Mouse (Mus musculus) cerebral cortex, adult 2 months (tissue): Measurements from ENCODE around the gene Ap5b1.

ENCODE experiments used
- WGBS: fragments of 180-500 bp; shearing (Covaris S2); methylation state at CpG from one replicate; pipeline ENCODE4 v1.1.7; 2018; 5-methylcytosine and 5-hydroxymethylcytosine counted together

The Ap5b1 gene

DNA sequence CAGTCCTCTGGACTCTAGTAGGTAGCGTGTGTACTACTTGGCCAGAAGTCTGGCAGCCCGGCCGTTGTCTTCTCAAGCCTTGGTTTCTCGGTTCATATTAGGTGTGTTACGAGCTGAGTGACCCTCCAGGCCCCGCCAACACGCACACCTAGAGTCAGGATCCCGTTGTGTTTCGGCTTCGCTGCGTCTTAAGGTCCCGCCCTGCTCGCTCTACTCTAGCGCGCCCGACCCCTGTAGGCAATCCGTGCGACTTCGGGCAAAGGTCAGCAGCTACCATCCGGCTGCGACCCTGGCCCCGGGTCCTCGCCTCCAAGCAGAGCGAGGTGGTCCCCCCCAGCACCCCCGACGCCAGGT is 668 bp upstream of the Ap5b1 start:
- 4% methylated on average over 26 of the region's 26 CpGs for WGBS

DNA sequence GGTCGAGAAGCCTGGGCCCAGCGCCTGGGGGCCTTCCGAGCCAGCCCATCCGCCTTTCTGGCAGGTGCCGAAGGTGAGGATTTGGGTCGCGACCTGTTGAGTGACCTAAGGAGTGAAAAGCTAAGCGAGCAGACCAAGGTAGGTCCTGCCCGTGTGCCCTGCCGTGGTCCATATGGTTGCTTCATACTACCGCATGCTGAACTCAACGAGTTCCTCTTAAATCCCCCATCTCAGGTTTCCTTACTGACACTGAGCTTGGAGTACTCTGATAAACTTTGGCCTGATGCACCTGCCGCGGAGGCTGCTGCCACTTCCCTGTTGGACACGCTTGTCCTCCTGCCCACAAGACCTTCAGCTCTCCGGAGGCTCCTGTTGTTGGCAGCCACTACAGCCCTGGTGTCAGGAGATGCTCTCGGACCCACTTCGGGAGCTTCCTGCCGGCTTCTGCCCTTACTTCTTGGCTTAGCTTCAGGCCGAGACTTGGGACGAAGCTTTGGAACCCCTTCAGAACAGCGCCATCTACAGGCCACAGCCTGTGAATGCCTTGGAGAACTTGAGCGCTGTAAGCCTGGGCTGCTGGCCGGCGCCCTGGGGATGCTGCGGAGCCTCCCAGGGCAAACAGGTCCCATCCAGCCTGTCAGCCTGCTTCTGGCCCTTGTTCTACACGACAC is 780 bp downstream of the Ap5b1 start:
- 6% methylated on average over 27 of the region's 27 CpGs for WGBS

DNA sequence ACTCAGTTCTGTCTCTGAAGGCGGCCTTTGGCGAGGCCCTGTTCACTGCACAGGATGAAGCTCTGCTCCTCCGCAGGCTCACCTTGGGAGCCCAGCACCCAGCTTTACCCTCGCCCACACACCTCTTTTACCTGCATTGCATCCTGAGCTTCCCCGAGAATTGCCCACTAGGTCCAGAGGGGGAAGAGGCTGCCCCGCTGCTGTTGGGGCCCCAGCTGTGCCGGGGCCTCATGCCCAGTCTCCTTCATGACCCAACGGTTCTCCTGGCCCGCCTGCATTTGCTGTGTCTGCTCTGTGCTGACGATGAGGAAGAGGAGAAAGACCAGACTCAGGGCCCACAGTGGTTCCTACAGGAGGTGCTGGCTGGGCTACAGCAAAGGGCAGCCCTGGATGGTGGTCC is 1.7 kb downstream of the Ap5b1 start:
- WGBS, result 89% methylated on average over 10 of the region's 10 CpGs

DNA sequence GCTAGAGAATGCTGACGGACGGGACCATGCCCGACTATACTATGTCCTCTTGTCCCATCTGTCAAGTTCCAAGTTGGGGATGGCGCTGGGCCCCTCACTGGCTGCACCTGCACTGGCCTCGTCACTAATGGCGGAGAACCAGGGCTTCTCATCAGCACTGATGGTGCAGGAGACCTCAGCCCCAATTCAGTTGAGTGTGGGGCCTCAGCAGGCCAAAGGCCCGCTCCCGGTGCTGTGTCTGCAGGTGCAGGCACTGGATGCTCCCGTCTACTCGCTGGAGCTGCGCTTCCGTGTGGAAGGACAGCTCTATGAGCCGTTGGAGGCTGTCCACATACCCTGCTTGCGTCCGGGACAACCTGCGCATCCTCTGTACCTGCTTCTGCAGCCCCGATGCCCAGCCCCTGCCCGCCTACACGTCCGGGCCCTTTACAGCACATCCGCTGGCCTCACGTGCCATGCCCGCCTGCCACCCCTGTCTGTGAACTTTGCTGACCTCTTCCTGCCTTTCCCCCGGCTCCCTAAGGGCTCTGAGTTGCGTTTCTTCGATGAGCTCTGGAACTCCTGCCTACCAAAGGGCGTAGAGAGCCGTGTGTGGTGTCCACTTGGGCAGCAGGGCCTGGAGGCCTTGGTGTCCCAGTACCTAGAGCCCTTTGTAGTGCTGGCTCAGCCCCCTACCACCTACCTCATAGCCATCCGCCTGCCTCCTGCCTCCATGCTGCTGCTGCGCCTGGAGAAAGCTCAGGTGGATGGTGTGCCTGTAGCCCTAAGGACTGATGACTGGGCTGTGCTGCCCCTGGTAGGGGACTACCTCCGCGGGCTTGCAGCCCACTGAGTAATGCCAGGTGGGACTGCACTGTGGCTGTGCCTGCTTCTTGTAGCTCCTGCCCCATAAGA is 2.8 kb downstream of the Ap5b1 start:
- 94% methylated on average over 32 of the region's 32 CpGs for WGBS

DNA sequence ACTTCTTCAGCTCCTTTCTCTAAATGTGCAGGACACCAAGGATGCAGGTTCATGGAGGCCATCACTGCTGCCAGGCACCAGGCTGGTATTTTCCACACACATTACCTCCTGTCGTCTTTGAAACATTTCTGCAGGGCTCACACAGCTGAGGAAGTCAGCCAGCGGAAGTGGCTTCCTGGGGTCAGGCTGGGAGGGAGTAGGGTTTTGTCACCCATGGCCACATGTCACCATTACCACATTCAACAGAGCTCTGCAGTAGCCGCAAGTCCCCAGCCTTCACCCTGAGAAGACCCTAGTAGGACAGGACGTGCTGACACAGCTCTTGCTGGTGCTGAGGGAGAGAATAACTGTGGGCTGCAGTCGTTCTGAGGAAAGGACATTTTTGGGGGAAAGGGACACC is 4.0 kb downstream of the Ap5b1 start:
- 76% methylated on average over 5 of the region's 5 CpGs for WGBS

DNA sequence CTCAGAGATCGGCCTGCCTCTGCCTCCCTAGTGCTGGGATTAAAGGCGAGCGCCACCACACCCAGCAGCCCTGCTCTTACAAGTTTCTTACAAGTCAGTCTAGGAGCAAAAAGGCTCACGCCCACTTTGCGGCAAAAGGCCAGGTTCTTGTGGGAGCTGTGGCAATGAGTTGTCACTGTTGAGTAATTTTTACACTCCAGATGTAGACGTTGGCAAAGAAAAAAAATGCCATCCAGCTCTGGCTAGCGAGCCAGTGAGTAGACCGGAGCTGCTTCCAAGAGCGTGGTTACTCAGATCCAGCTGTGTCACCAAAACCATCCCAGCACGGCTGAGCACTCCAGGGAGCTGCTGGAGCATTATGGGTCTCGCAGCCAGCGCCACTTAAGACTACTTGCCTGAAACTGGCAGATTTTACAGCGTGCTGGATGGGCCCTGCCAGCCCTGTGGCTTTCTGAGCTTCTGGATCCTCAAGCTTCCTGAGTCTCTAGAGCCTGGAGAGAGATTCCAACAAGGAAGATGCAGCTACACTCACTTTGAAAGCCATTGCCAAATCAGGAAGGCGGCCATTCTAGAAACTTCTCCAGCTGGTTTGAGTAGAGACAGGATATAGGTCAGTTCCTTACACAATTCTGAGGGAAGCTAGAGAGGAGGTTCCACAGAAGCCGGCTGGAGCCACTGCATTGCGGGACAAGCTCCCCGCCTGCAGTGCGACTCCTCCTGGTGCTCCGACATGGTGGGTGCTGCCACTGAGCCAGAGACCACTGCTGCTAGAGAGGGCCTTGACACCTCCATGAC is 4.7 kb downstream of the Ap5b1 start:
- 66% methylated on average over 19 of the region's 19 CpGs for whole genome bisulfite sequencing

DNA sequence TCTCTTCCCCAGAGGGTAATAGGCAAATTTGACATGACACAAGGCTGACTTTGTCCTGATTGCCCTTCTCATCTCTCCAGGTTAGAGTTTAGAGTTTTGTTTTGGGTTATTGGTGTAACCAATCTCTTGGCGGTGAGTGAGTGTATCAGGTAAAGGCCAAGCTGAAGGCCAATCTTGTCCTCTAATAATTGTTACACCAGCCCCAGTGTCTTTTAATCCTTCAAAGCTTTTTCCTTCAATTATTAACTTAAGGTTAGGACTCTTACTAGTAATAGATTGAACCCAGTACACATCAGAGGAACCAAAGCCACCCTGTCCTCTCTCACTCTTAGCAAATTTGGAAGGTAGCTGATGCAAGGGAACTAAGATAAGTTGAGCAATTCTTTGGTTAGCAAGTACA is 7.5 kb downstream of the Ap5b1 start:
- 100% methylated on average over 1 of the region's 1 CpGs for WGBS

DNA sequence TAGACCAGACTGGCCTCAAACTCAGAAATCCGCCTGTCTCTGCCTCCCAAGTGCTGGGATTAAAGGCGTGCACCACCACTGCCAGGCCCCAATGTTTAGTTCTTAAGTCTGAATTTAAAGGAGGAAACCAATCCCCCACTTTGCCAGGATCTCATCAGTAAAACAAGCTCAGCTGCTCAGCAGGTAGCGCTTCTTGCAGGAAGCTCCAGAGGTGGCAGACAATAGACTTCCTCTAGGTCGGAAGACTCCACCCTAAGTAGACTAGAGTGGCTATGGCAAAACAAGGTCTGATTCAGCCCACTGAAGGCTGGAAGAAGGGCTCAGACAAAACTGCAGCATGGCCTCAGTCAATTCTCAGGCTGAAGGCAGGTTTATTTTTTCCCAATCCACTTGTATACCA is 12.1 kb downstream of the Ap5b1 start:
- 86% methylated on average over 4 of the region's 4 CpGs for WGBS

DNA sequence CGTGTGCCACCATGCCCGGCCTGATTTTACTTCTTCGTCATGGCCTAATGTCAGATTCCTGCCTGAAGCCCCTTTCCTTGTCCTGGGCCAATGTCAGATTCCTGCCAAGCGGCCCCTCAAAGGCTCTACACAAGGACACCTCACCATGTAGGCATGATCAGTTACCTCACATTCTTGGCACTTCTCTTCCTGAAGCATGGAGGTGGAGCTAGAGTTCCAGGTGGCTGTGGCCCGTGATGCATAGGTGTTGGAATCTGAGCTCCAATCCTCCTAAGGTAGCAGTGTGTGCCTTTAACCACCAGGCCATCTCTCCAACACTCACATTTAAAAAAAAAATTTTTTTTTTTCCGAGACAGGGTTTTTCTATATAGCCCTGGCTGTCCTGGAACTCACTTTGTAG is 13.0 kb downstream of the Ap5b1 start:
- WGBS, result 87% methylated on average over 6 of the region's 6 CpGs

DNA sequence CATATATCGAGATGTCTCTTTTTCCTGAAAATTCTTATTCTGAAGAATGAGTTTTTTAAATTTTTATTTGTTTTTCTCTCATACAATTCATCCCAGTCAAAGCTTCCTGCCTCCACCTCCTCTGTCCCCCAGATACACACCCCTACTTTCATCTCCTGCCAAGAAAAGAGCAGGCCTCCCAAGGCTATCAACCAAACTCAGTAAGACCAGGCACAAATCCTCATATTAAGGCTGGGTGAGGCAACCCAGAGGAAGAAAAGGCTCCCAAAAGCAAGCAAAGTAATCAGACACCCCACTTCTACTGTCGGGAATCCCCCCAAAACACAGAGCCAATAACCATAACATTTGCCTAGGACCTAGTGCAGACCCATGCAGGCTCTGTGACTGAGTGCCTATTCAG is 14.2 kb downstream of the Ap5b1 start:
- WGBS, result 71% methylated on average over 2 of the region's 2 CpGs

DNA sequence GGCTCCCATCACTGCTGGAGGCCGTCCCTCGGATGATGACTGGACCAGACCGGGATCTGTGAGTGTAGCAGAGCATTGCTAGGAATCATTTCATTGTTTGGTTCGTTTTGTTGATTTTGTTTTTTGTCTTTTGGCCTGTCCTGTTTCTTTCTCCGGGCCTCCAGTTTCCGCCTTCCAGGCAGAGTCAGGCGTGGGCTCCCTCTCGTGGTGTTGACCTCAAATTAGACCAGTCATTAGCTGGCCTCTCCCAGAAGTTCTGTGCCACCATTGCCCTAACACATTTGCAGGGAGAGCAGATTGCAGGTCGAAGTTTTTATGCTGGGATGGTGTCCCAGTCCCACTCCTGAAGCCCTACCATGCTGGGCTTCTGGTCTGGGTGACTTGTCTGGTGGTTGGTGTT is 21.3 kb downstream of the Ap5b1 start:
- 78% methylated on average over 9 of the region's 9 CpGs for WGBS

DNA sequence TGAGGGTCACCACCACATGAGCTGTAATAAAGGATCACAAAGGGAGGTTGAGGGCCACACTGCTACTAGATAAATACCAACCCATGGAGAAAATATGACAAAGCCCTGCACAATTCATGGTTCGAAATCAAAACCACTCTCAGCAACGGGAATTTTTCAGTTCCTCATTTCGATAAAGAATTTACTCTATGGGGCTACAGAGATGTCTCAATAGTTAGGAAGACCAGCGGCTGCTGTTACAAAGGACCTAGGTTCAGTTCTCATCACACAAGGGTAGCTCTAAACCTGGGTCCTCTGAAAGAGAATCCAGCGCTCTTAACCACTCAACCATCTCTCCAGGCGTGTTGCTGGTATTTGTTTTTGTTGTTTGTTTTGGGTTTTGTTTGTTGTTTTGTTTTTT is 24.1 kb downstream of the Ap5b1 start:
- WGBS, result 89% methylated on average over 6 of the region's 6 CpGs

DNA sequence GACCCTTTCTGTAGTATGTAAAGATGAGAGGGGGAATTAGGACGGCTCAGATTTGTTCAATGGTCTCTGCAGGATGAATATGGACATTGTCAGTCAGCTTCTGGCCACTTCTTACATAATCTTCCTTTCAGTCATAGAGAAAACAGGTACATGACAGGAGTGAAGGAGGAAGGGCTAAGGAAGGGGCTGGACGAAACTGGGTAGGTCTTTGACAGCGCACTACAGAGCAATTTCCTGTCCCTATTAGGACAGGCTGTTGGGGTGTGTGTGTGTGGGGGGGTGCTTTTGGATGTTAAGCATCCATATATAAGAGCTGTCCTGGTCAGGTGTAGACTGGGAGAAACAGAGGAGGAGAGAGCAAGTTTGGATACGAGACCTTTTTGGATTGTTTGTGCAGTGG is 31.4 kb downstream of the Ap5b1 start:
- 86% methylated on average over 4 of the region's 4 CpGs for WGBS

DNA sequence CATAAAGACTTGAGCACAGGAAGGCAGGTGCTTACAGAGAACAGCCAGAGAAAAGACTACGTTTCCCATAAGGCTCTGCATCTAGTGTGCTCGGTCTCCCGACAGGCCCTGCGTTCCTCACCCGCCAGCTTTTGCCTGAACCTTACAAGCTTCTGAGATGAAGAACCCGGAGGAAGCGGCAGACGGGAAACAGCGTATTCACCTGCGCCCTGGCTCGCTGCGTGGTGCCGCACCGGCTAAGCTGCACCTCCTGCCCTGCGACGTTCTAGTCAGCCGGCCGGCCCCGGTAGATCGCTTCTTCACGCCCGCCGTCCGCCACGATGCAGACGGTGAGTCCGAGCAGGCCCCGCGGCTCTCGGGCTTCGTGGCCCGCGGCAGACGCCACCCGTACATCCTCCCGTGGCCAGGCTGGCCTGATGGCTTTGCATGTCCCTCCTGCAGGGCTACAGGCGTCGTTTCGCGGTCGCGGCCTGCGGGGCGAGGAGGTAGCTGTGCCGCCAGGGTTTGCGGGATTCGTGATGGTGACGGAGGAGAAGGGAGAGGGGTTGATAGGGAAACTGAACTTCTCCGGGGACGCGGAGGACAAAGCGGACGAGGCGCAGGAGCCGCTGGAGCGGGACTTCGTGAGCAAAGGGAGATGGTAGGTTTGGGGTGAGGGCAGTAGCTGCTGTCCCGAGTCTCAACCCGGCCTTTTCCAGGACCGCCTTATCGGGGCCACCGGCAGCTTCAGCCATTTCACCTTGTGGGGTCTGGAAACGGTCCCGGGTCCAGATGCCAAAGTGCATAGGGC is 34.1 kb downstream of the Ap5b1 start, which contains the start of gene Rnaseh2c:
Gene Rnaseh2c, plus strand, starts transcription at position 122 of the 790 bp plus-strand sequence.
- 1% methylated on average over 64 of the region's 64 CpGs for WGBS

DNA sequence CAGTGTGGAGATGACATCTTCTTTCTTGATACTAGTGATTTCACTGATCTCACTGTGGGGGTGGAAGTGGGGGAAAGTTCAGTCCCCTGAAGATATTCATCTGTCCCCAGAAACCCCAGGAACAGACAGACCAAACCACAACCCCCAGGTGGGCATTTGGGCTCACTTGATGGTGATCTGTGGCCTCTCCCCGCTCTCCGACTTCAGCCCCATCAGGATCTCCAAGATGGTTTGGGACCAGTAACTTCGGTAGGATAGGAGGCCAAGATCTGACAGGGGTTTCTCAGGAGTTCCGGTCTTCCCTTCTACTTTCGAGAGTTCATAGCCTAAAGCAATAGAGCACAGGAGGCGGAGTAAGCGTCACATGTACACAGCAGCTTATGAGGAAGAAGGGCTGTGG is 35.8 kb downstream of the Ap5b1 start:
- 77% methylated on average over 7 of the region's 7 CpGs for WGBS

DNA sequence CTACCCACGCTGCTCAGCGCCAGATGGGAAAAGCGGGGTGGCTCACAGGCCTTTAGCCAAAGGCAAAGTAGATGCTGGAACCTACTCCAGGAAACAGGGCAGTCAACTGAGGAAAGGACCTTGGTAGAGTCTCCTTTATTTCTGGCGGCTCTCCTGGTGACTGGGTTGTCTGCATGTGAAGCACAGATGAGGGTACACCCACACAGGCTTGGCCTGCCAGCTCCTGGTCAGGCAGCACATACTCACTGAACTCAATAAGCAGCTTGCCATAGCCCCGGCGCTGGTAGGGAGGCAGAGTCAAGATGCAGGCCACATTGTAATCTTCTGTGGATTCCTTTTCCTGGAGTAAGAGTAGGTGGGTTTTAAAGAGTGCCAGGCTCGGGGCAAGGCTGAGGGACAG is 37.3 kb downstream of the Ap5b1 start:
- 72% methylated on average over 7 of the region's 7 CpGs for WGBS

DNA sequence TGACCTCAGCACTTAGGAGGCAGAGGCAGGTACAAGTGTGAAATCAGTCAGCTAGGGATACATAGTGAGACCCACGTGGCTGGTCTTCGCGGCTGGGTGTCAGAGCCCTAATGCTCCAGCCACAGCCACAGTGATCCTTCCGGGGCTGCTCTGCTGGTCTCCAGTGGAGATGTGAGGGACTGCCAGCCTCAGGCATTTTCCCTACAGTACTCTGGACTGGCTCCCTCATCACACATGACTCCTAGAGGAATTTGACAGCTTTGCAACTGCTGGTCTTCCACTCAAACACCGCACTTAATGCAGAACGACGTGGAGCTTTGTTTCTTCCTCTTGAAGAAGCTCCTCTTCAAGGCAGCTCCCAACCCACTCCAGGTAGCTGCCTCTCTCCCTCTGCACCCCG is 38.4 kb downstream of the Ap5b1 start:
- WGBS, result 68% methylated on average over 8 of the region's 8 CpGs

DNA sequence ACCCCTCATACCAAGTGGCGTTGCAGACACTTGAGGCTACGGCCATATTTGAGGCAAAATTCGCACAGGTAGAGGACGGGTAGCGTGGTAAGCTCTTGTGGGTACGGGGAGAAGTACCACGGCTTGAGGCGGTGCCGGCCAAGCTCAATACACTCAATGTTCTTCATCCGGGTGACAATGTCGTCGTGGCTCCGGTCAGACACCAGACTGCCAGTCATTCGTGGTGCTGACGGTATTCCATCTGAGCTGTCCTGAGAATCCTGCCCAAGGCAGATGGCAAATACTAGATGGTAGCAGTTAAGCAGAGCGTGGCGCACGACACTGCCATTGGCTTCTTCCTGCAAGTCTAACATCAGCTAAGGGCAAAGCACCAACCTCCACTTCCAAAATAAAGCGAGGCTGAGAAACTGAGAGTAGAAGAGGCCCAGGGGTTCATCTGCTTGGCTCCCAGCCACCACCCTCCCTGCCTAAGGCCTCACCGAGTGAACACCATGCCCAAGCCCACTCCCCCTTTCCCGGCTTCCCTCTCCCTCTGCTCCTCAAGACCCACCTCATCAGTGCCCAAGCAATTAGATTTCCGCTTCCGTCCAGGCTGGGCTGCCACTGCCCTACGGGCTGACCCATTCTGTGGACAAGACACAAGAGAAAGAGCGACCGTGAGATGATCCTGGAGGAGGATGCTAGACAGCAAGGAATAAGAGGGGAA is 40.0 kb downstream of the Ap5b1 start:
- WGBS, result 91% methylated on average over 26 of the region's 26 CpGs

DNA sequence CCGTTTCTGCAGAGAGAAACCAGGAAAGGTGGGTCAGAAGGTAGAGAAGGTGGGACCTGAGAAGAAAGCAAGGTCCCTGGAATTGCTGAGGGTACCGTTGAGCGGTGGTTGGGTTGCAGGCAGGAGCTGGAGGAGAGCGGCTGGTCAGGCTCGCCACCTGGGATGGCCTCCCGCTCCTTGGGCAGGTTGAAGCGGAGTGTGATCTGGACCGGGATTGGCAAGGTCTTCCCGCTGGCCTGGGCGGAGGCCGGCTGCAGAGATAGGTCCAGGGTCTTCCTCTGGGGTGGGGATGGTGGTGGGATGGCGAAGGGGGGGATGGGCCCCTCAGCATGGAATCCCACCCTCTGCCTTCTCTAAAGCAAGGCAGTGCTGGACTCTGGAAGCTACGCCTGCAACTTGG is 40.9 kb downstream of the Ap5b1 start:
- WGBS, result 95% methylated on average over 13 of the region's 13 CpGs

DNA sequence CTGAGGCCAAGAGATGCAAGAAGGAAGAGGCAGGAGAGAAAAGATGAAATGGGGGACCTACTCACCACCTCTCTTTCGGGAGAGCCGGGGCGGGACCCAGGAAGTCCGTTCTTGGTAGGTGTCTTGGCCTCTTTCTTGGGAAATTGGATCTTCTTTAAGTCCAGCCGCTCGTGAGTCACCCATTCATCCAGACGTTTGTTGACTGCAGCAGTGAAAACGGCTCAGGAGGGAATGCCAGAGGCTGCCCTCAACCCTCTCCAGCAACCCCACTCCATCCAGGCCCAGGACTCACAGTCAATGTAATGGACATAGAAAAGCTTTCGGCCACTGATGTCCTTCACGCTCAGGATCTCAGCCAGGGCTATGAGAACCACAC is 41.3 kb downstream of the Ap5b1 start:
- 30% methylated on average over 10 of the region's 10 CpGs for WGBS
